Mouse (Mus musculus) naive thymus-derived CD4-positive, alpha-beta T cell, adult 5 months (primary cell): ENCODE measurements around the gene Alyref. TPM values are rescaled to one million over a fixed set of nuclear protein-coding genes. Genes with fewer than 3 reads are reported as not detected.

Experiments used
- polyA plus RNA-seq: library from polyadenylated mRNA; unstranded; fragments of 100-300 nt; shearing (Covaris generic); gene quantifications from one replicate; pipeline ENCODE4 v1.2.1, GENCODE M21; 2017

The Alyref gene
- 272 TPM for polyA plus RNA-seq

GRCm38 (mm10) chr11:120598283-120598989 is at the start of gene Alyref, which contains the start of gene Anapc11:
Alyref (minus strand) TSS chr11:120598365.
Anapc11 (plus strand) TSS chr11:120598421.

GRCm38 (mm10) chr11:120643601-120643987 is 45.4 kb upstream of the Alyref start, which contains the start of gene Pycr1:
Pycr1 (minus strand) TSS chr11:120643769.

GRCm38 (mm10) chr11:120633520-120634343 is 35.6 kb upstream of the Alyref start, which contains the start of gene Mafg:
Mafg (minus strand) TSS chr11:120633600.

GRCm38 (mm10) chr11:120625152-120625775 is 27.1 kb upstream of the Alyref start, which contains the start of gene Sirt7:
Sirt7 (minus strand) TSS chr11:120625240.

GRCm38 (mm10) chr11:120617519-120618112 is 19.5 kb upstream of the Alyref start, which contains the start of gene Pcyt2:
Pcyt2 (minus strand) TSS chr11:120617936.

GRCm38 (mm10) chr11:120608241-120609034 is 10.3 kb upstream of the Alyref start, which contains the start of gene Npb:
Npb (plus strand) TSS chr11:120608477.

GRCm38 (mm10) chr11:120581490-120582267 is 16.5 kb downstream of the Alyref start, which contains the start of gene Arhgdia:
Arhgdia (minus strand) TSS chr11:120581624.

GRCm38 (mm10) chr11:120572752-120573584 is 25.2 kb downstream of the Alyref start, which contains the start of gene P4hb:
P4hb (minus strand) TSS chr11:120573253.

DNA sequence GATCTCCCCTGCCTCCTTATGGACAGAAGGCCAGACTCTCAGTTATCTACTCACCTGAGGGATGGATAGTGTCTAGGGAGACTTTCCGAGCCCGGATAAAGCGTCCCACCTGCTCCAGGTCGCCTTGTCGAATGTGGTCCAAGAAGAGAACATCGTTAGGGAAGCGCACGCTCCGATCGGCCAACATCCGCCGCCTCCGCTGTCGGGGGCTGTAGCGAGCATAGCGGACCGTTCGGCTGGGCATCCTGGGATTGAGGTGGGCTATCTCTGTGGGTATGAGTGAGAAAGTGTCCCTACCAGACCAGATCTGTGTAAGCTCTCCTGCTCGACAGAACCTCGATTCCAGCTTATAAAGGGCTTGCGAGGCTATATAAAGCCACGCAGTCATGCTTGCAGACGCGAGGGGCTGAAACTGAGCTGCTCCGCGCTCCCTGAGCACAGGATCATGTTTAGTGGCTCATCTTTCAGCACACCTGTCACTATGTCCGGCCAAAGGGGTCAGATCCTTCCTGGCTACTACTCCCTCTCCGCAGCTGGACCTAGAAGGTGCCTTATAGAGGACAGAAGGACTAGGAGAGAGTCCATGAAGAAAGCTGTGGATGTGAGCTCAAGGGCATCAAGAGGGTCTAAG is 47.2 kb downstream of the Alyref start, which contains the start of gene Ppp1r27:
Gene Ppp1r27 (minus strand): TSS at position 323 of the 631 bp plus-strand sequence.

GRCm38 (mm10) chr11:120549168-120549945 is 48.8 kb downstream of the Alyref start, which contains the start of gene Mcrip1:
Mcrip1 (minus strand) TSS chr11:120549727.

Other genes starting within 250 kb of the Alyref start
- gene Actg1, start 249.8 kb downstream of the Alyref start, polyA plus RNA-seq, result 1,734 TPM
- not detected for gene Fscn2, start 236.8 kb downstream of the Alyref start, polyA plus RNA-seq
- 24.8 TPM for gene Faap100, start 219.6 kb downstream of the Alyref start, polyA plus RNA-seq
- 56.3 TPM for gene Nploc4, start 160.7 kb downstream of the Alyref start, polyA plus RNA-seq
- gene Tspan10, start 155.7 kb downstream of the Alyref start, polyA plus RNA-seq, result not detected
- gene Pde6g, start 144.9 kb downstream of the Alyref start, polyA plus RNA-seq, result 0.19 TPM
- 2.3 TPM for gene Oxld1, start 140.3 kb downstream of the Alyref start, polyA plus RNA-seq
- 24.3 TPM for gene Ccdc137, start 140.2 kb downstream of the Alyref start, polyA plus RNA-seq
- gene Arl16, start 130.8 kb downstream of the Alyref start, polyA plus RNA-seq, result 11.5 TPM
- 43.3 TPM for gene Mrpl12, start 113.8 kb downstream of the Alyref start, polyA plus RNA-seq
- 6.9 TPM for gene Slc25a10, start 106.5 kb downstream of the Alyref start, polyA plus RNA-seq
- gene Gcgr, start 67.7 kb downstream of the Alyref start, polyA plus RNA-seq, result not detected
- 80.5 TPM for gene Mcrip1, start 48.6 kb downstream of the Alyref start, polyA plus RNA-seq
- not detected for gene Ppp1r27, start 47.2 kb downstream of the Alyref start, polyA plus RNA-seq
- 187 TPM for gene P4hb, start 25.1 kb downstream of the Alyref start, polyA plus RNA-seq
- gene Arhgdia, start 16.7 kb downstream of the Alyref start, polyA plus RNA-seq, result 668 TPM
- 79.1 TPM for gene Anapc11, start 56 bp upstream of the Alyref start, polyA plus RNA-seq
- gene Npb, start 10.1 kb upstream of the Alyref start, polyA plus RNA-seq, result not detected
- 242 TPM for gene Pcyt2, start 19.6 kb upstream of the Alyref start, polyA plus RNA-seq
- gene Sirt7, start 26.9 kb upstream of the Alyref start, polyA plus RNA-seq, result 190 TPM
- gene Mafg, start 35.2 kb upstream of the Alyref start, polyA plus RNA-seq, result 23.3 TPM
- gene Pycr1, start 45.4 kb upstream of the Alyref start, polyA plus RNA-seq, result 1.1 TPM
- gene Myadml2, start 49.8 kb upstream of the Alyref start, polyA plus RNA-seq, result not detected
- not detected for gene Notum, start 62.8 kb upstream of the Alyref start, polyA plus RNA-seq
- 141 TPM for gene Aspscr1, start 74.6 kb upstream of the Alyref start, polyA plus RNA-seq
- 77.0 TPM for gene Cenpx, start 115.4 kb upstream of the Alyref start, polyA plus RNA-seq
- gene Lrrc45, start 115.6 kb upstream of the Alyref start, polyA plus RNA-seq, result 69.5 TPM
- 1.1 TPM for gene Rac3, start 123.1 kb upstream of the Alyref start, polyA plus RNA-seq
- 0.66 TPM for gene Dcxr, start 128.9 kb upstream of the Alyref start, polyA plus RNA-seq
- not detected for gene Cbr2, start 133.7 kb upstream of the Alyref start, polyA plus RNA-seq
- 1.0 TPM for gene Hmga1b, start 164.4 kb upstream of the Alyref start, polyA plus RNA-seq
- gene Rfng, start 185.8 kb upstream of the Alyref start, polyA plus RNA-seq, result 32.5 TPM
- 115 TPM for gene Gps1, start 185.9 kb upstream of the Alyref start, polyA plus RNA-seq
- gene Dus1l, start 198.0 kb upstream of the Alyref start, polyA plus RNA-seq, result 58.8 TPM
- gene Fasn, start 226.2 kb upstream of the Alyref start, polyA plus RNA-seq, result 55.3 TPM